Mouse (Mus musculus) forebrain, embryonic 16.5 days (tissue): ENCODE data around the gene Oaz2. TPM values are rescaled to one million over a fixed set of nuclear protein-coding genes. Genes with fewer than 3 reads are reported as not detected.

Experiments
- ATAC-seq: fragments of 200-750 bp; cut with Nextera tagmentation; 2 replicates; pipeline ENCODE4 v1.8.0; 2017; ENCODE audit warnings: mild to moderate bottlenecking, moderate library complexity
- H3K27ac ChIP-seq: fragments of 300-500 bp; sonication (generic); 2 replicates; pipeline ENCODE4 v1.5.1; 2014; ENCODE audit warnings: low read length, control low read depth
- H3K27me3 ChIP-seq: fragments of 300-500 bp; sonication (generic); replicated peaks from 2 replicates; pipeline ENCODE4 v1.6.1; 2014; ENCODE audit warnings: low read length; ENCODE audit not compliant: control insufficient read depth, insufficient read depth
- H3K36me3 ChIP-seq: fragments of 300-500 bp; sonication (generic); 2 replicates; pipeline ENCODE4 v1.6.1; 2014; ENCODE audit not compliant: control insufficient read depth, insufficient read depth
- H3K4me1 ChIP-seq: fragments of 300-500 bp; sonication (generic); replicated peaks from 2 replicates; pipeline ENCODE4 v1.6.1; 2014; ENCODE audit warnings: low read length; ENCODE audit not compliant: control insufficient read depth, insufficient read depth
- H3K4me2 ChIP-seq: fragments of 300-500 bp; sonication (generic); 2 replicates; pipeline ENCODE4 v1.6.1; 2014; ENCODE audit warnings: mild to moderate bottlenecking, low read length, control low read depth
- H3K4me3 ChIP-seq: fragments of 300-500 bp; sonication (generic); replicated peaks from 2 replicates; pipeline ENCODE4 v1.5.1; 2014; ENCODE audit warnings: mild to moderate bottlenecking, low read length, control low read depth
- H3K9ac ChIP-seq: fragments of 300-500 bp; sonication (generic); replicated peaks from 2 replicates; pipeline ENCODE4 v1.6.1; 2014; ENCODE audit warnings: low read depth, low read length, control low read depth
- H3K9me3 ChIP-seq: fragments of 300-500 bp; sonication (generic); 2 replicates; pipeline ENCODE4 v1.6.1; 2016; ENCODE audit warnings: low read length; ENCODE audit not compliant: control insufficient read depth
- WGBS: fragments of 180-500 bp; shearing (Covaris S2); extraction: QIAGEN DNeasy Blood & Tissue Kit; methylation state at CpG from one replicate; pipeline ENCODE4 v1.1.7; 2014; 5-methylcytosine and 5-hydroxymethylcytosine counted together
- polyA plus RNA-seq: library from polyadenylated mRNA; unstranded; fragments of >200 nt; fragmentation: Nextera tagmentation; extraction: Ambion mirVana; gene quantifications from 2 replicates; pipeline ENCODE4 v1.2.1, GENCODE M21; 2015

The Oaz2 gene
- polyA plus RNA-seq, 1 experiment from 2014 or later = 364 TPM

DNA sequence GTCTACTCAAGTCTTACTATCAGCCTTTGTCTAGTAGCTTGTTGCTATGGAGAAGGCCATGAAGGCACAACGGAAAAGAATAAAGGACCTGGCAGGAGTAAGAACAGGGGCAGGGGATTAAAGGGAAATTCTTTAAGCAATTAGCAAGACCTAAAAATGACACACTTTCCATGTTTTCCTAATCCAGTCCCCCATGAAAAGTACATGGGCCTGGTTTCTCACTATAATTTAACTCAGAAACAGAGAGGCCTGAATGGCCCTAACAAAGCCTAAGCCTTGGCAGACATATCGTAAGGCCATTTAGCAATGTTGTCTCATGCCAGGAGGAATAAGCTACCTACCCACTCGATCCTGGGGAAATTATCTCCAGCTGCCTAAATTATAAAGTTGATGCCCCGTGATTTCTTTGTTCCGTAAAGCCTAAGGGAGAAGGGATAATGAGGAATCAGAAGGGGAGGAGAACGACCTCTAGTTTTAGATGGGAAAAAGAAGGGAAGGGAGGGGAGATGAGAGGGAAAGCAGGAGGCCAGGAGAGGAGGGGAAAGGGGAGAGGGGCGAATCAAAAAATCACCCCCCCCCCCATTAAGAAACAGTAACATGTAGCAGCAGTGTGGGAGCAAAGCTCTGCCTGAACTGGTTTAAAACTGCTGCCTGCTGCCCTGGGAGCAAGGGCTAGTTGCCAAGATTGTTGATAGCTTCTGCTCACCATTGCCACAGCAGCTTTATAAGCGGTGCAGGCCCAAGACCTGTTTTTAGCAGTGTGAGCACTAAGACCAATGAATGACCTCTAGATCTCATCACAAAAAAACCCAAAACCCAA is 56.9 kb downstream of the Oaz2 start:
- Histone ChIP-seq H3K4me3 (no peak overlapping the region), H3K4me1 (peaks cover 39% of the 10 kb centered on the region), H3K36me3 (no peaks in the 10 kb centered on the region), H3K4me2 (peak overlapping the region; percentile 8; the same call in 1 of the 2 replicates), H3K9ac (peak overlapping the region; percentile 7; the same call in 1 of the 2 replicates), H3K27me3 (no peaks in the 10 kb centered on the region), H3K9me3 (no peaks in the 10 kb centered on the region), H3K27ac (peak overlapping the region; percentile 90)
- 9% methylated on average over 8 of the region's 8 CpGs for WGBS
- ATAC-seq = peak; percentile 83

- WGBS = 16% methylated on average over 4 of the region's 4 CpGs
- H3K4me1 ChIP-seq = peaks cover 39% of the 10 kb centered on the region
- ATAC-seq = peak; percentile 61
Measured at GRCm38 (mm10) chr9:65725291-65725622, 57.5 kb downstream of the Oaz2 start.

GRCm38 (mm10) chr9:65726431-65726830 is 58.6 kb downstream of the Oaz2 start:
- H3K9ac ChIP-seq = no peak overlapping the region
- H3K27me3 ChIP-seq = no peaks in the 10 kb centered on the region
- H3K9me3 ChIP-seq = no peaks in the 10 kb centered on the region
- ATAC-seq = no peak
- no peak overlapping the region for H3K4me2 ChIP-seq
- H3K36me3 ChIP-seq = no peaks in the 10 kb centered on the region; the same call in 1 of the 2 replicates
- 79% methylated on average over 3 of the region's 3 CpGs for WGBS
- H3K4me3 ChIP-seq = no peak overlapping the region
- no peak overlapping the region for H3K27ac ChIP-seq
- peaks cover 41% of the 10 kb centered on the region for H3K4me1 ChIP-seq

More at GRCm38 (mm10) chr9:65725291-65725622, 57.5 kb downstream of the Oaz2 start:
- Histone ChIP-seq H3K9me3 (no peaks in the 10 kb centered on the region), H3K27ac (peak overlapping the region; percentile 90), H3K4me3 (no peak overlapping the region), H3K27me3 (no peaks in the 10 kb centered on the region), H3K4me2 (peak overlapping the region; percentile 8; the same call in 1 of the 2 replicates), H3K9ac (no peak overlapping the region), H3K36me3 (no peaks in the 10 kb centered on the region)

DNA sequence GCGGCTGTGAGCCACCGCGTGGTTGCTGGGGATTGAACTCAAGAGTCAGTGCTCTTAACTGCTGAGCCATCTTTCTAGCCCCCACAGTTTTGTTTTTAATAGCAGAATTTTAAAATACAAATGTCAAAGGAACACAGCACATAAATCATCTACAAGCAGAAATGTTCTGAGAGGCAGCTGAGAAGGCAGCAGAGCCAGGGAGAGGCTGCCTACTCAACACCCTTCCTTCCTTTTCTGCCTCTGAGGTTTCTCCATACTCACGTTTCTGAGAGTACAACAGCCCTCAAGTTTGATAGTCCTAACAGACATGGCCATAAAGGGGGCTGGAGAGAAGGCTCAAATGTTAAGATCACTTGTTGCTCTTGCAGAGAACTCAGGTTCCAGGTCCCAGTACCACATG is 59.7 kb downstream of the Oaz2 start:
- no peaks in the 10 kb centered on the region for H3K9me3 ChIP-seq
- no peak overlapping the region for H3K4me2 ChIP-seq
- no peak for ATAC-seq
- no peak overlapping the region for H3K4me3 ChIP-seq
- H3K9ac ChIP-seq = no peak overlapping the region
- H3K4me1 ChIP-seq = peaks cover 35% of the 10 kb centered on the region
- H3K36me3 ChIP-seq = no peaks in the 10 kb centered on the region; the same call in 1 of the 2 replicates
- WGBS = 92% methylated on average over 4 of the region's 4 CpGs
- no peak overlapping the region for H3K27ac ChIP-seq
- H3K27me3 ChIP-seq = no peaks in the 10 kb centered on the region

- no peak overlapping the region for H3K4me3 ChIP-seq
- H3K9ac ChIP-seq = no peak overlapping the region
- peaks cover 32% of the 10 kb centered on the region for H3K4me1 ChIP-seq
- no peaks in the 10 kb centered on the region for H3K9me3 ChIP-seq
- H3K27me3 ChIP-seq = no peaks in the 10 kb centered on the region
- ATAC-seq = no peak
- H3K27ac ChIP-seq = no peak overlapping the region
- WGBS = 98% methylated on average over 6 of the region's 6 CpGs
- no peaks in the 10 kb centered on the region; the same call in 1 of the 2 replicates for H3K36me3 ChIP-seq
- H3K4me2 ChIP-seq = no peak overlapping the region
Measured at GRCm38 (mm10) chr9:65728588-65728987, 60.8 kb downstream of the Oaz2 start.

- Histone ChIP-seq H3K36me3 (no peaks in the 10 kb centered on the region; the same call in 1 of the 2 replicates), H3K27me3 (no peaks in the 10 kb centered on the region), H3K4me1 (peaks cover 3% of the 10 kb centered on the region; the same call in 1 of the 2 replicates), H3K4me2 (no peak overlapping the region), H3K27ac (no peak overlapping the region), H3K9ac (no peak overlapping the region), H3K9me3 (no peaks in the 10 kb centered on the region), H3K4me3 (no peak overlapping the region)
- 83% methylated on average over 3 of the region's 3 CpGs for WGBS
- no peak for ATAC-seq
Measured at GRCm38 (mm10) chr9:65734931-65735330, 67.1 kb downstream of the Oaz2 start.

Other genes starting within 250 kb of the Oaz2 start
- not detected in 2 replicates for gene Slc51b, start 245.0 kb upstream of the Oaz2 start, polyA plus RNA-seq
- gene Mtfmt, start 232.2 kb upstream of the Oaz2 start, polyA plus RNA-seq = 22.7 and 23.5 TPM in 2 replicates
- 138 and 159 TPM in 2 replicates for gene Spg21, start 207.1 kb upstream of the Oaz2 start, polyA plus RNA-seq
- gene Ankdd1a, start 147.8 kb upstream of the Oaz2 start, polyA plus RNA-seq = 0.24 and 0.46 TPM in 2 replicates
- gene Plekho2, start 88.0 kb upstream of the Oaz2 start, polyA plus RNA-seq = 4.7 and 5.7 TPM in 2 replicates
- 8.9 and 10.2 TPM in 2 replicates for gene Pif1, start 80.8 kb upstream of the Oaz2 start, polyA plus RNA-seq
- 3.2 and 3.4 TPM in 2 replicates for gene Rbpms2, start 38.4 kb upstream of the Oaz2 start, polyA plus RNA-seq
- 7.7 and 8.0 TPM in 2 replicates for gene Zfp609, start 159.6 kb downstream of the Oaz2 start, polyA plus RNA-seq
- 57.7 and 59.9 TPM in 2 replicates for gene Pclaf, start 222.2 kb downstream of the Oaz2 start, polyA plus RNA-seq
- gene Trip4, start 240.8 kb downstream of the Oaz2 start, polyA plus RNA-seq = 27.0 and 27.5 TPM in 2 replicates
- gene Csnk1g1, start 240.9 kb downstream of the Oaz2 start, polyA plus RNA-seq = 26.2 and 27.8 TPM in 2 replicates